Mouse (Mus musculus) megakaryocyte-erythroid progenitor cell, adult 5-6 weeks (primary cell): ENCODE measurements around the gene Gimap7. TPM values are rescaled to one million over a fixed set of nuclear protein-coding genes. Genes with fewer than 3 reads are reported as not detected.

Source experiments
- ATAC-seq: replicated peaks from 2 replicates; pipeline ENCODE4 v1.8.0; 2016; ENCODE audit warnings: mild to moderate bottlenecking, inconsistent platforms; ENCODE audit not compliant: severe bottlenecking, poor library complexity, low FRiP score, low TSS enrichment
- total RNA-seq, 2 experiments: library from RNA; stranded (forward) in 1 of 2; stranded (reverse) in 1 of 2; fragments of 200-1000, 215-1000 nt in 1 of 2; fragments of >200 nt in 1 of 2; fragmentation: Nextera tagmentation in 1 of 2; gene quantifications; 2 replicates each; pipeline ENCODE4 v1.2.3; 2014 to 2017

Gimap7 gene
- total RNA-seq, 2 experiments from 2014 or later: 1.4 to 4.6 TPM

DNA sequence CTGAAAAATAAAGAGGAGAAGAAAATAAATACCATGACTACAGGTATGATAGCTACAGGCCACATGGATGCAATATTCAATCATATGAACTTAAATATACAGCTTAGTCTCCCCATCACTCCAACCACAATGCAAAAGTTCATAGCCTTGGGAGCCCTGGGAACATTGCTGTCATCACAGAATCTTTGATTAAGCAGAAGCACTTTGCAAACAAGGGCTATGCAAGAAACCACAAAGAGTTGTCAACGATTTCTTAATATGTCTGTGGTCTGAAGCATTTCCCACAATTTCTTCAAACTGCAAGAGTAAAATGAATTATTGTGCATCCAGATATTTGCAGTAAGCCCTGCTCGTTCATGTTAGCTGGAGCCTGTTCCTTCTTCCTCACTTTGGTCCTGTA, 18.6 kb downstream of the Gimap7 start:
- ATAC-seq: no peak

DNA sequence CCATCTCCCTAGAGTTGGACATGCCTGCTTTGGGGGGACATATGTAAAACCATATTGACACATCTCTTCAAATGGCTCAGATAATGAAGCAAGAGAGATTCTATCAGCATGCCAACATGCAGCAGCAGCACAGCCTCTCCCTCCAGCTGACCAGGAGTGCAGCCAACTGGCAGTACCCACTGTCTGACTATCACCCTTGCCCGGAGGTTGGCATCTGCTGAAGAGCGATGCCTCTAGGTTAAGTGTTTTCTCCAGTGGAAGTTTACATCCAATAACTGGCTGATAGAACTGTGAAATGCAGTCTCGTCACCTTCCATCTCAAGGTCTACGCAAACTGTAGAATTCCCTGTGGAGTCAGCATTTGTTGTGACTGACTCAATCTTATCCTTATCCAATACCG, 19.3 kb downstream of the Gimap7 start:
- ATAC-seq: no peak

DNA sequence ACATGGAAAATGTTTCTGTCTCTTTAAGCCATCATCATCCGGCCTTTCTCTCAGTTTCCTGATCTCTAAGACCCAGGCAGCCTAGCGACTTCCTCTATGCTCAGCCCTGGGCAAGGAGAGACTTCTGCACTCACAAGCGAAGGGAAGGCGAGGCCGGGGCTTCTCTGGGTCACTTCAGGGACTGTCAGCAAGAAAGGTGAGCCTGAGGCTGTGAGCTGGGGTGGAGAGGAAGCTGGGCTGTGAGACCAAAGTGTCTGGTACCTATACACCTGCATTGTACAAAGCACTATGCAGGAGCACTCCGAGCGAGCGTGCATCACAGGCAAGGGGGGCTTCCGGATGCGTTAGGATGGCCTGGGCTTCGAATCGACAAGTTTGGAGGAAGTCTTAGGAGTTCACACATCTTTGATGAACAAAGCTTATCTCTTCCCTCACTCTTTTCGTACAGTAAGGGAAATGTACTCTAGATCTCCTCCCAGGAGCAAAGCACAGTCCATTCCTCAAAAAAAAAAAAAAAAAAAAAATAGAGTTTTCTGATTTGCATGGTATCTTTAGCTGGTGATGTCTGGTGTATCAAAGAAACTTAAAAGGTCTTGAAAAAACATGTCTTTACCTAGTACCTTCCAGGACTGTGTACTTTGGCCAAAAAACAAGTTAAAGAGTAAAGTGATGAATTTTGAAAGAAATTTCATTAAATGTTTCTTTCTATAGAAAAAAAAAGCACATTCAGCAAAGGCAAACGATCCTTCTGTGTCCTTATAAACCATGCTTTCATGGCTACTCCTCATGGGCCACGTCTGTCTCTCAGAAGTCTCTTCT, 20.7 kb downstream of the Gimap7 start, which contains the start of gene Gimap1:
TSS of gene Gimap1 (plus strand) at position 94 of the 819 bp plus-strand sequence.
- 0 out of 2 replicates have a peak, but pooled peaks have one; percentile 41 for ATAC-seq

DNA sequence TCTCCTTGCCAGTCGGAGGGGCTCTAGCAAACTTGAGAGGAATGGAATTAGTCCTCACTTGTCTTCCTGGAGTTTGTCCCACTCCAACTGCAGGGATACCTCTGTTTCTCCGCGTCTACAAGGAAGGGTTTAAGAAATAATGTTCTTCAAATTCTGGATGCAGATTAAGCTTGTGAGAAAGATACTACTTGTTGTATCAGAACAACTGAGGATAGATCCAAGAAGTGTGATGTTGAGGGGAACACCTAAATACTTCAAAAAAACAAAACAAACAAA, 21.3 kb downstream of the Gimap7 start:
- ATAC-seq: no peak

DNA sequence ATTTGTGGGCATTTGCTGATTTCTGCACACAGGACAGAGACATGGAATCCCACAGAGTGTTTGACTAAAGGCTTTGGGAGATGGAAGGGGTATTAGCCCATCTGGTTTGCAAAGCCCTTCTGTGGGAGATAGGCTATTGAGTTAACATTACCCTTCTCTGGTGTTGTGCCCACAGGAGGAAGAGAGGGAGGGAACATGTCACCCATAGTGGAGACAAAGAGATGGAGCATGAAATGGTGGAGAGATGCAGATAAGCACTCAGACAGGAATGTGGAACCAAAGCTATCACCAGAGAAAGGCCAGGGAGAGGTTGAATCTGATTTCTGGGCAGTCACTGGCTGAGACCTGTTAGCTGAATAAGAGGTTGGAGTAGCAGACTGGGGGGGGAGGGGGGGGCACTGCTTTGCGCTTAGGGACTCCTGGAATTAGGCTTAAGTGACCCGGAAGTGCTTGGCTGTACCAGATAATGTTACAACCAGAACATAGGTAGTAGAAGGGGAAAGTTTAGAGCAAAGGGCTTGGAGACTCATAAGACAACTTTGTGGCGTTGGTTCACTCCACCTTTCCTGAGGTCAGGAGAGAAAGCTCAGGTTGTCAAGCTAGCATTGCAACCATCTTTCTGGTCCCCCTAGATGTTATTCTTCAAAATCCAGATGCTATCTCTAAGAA, 22.2 kb downstream of the Gimap7 start:
- ATAC-seq: no peak

DNA sequence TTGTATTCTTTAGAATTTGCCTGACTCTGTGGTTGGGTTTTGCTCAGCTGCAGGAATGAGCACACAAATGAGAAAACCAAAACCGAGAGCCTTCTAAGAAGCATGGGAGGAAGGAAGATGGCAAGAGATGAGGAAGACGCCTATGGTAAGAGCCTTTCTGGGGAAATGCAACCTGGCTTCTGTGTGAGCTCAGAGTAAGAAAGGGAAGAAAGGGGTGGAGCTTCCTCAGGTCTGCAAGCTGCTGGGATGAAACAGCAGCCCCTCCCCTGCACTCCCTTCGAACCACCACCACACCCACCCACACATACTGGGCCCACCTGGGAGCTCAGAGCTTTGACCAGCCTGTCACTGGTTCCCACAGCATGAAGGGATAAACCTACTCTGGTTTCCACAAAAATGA, 22.9 kb downstream of the Gimap7 start:
- ATAC-seq: no peak

DNA sequence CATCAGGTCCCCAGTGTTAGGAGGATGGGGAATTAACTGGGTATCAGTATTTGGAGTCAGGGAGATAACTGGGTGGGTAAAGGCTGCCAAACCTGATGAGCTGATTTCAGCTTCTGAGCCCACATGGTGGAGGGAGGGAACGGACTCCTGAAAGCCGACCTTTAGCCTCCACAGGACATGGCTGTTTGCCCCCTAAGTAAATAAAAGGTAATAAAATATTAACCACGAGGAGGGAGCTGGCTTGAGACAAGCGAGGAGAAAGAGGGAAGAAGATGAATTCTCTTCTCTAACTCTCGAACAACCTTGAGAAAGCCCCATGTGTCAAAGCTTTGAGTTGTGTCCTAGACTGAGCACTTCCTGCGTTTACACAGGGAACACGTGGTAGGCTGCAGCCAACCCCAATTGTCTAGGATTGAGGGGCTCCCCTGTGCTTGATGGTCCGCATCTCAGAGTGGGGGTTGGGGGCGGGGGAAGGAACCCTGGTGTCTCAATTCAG, 23.3 kb downstream of the Gimap7 start:
- no peak for ATAC-seq

DNA sequence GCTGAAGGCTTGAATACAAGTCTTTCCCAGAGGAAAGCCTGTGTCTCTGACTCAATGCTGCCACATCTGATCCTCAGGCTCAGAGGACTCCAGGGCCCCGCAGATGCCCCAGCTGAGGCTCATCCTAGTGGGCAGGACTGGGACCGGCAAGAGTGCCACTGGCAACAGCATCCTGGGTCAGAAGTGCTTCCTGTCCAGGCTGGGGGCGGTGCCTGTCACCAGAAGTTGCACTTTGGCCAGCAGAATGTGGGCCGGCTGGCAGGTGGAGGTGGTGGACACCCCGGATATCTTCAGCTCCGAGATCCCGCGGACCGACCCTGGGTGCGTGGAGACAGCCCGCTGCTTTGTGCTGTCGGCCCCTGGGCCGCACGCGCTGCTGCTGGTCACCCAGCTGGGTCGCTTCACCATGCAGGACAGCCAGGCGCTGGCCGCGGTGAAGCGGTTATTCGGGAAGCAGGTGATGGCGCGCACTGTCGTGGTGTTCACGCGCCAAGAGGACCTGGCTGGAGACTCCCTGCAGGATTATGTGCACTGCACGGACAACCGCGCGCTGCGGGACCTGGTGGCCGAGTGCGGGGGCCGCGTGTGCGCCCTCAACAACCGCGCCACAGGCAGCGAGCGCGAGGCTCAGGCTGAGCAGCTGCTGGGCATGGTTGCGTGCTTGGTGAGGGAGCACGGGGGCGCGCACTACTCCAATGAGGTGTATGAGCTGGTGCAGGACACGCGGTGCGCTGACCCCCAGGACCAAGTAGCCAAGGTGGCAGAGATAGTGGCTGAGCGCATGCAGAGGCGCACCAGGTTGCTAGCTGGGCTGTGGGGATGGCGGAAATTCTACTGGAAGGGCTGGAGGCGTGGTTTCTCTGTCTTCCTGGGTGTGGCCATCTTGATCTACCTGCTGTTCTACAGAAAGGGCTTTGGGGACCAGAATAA, 24.3 kb downstream of the Gimap7 start:
- no peak for ATAC-seq

DNA sequence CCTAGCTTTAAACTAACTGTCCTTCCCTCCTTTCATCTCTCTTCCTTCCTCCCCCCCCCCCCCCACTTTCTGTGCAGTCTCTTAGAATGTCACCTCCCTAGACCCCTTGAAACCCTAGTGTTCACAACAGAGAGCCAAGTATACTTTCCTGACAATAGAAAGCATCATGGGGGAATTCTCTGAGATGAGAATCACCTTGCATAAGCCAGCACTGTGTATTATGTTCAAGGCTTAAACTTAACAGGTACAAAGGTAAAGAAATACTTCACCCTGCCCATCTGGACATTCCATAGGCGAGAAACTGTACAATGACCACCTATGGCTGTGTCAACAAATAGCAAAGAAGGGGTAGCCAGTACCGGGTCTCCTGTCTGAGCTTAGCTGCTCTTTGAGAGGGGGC, 27.1 kb downstream of the Gimap7 start:
- ATAC-seq: no peak

DNA sequence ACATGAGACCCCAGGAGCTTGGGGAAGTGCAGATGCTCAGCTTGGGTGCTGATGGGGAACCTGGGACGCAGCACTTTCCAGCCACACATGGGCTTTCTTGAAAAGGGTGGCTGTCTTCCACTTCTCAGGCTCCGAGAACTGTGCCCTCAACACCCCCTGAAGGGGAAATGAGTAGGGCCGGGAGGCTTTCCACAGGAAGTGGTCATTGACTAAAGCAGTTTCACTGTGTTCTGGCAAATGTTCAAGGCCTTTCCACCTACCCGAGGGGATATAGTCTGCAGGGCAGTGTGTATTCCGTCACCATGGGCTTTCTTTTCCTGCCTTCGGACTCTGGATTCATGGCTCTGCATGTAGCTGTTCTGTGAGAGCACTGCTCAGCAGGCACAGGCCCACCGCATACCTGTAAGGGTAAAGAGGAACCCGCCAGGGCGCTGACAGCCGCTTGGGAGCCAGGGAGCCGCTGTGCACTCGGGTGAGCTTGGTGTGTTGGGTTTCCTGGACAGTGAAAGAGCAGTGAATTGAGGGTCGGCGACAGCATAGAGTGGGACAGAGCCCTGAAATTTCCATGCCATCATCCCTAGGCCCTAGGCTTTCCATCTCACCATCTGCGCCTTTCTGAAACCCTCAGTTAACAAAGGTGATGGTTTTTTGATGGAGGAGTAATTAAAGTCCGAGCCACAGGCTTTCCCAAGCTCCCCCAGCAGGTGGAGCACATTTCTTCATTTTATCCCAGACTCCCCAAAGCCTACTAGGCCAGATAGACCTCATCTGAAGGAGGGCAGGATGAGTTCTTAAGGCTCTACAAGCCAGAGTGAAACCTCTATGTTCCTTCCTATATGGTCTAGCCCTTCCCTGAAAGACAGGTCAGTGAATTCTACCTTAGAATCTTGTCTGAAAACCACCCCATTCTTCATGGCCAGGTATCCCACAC, 27.8 kb downstream of the Gimap7 start, which contains the start of gene Gimap5:
TSS of gene Gimap5 (plus strand) at position 239 of the 931 bp plus-strand sequence.
- peak; percentile 87 for ATAC-seq

DNA sequence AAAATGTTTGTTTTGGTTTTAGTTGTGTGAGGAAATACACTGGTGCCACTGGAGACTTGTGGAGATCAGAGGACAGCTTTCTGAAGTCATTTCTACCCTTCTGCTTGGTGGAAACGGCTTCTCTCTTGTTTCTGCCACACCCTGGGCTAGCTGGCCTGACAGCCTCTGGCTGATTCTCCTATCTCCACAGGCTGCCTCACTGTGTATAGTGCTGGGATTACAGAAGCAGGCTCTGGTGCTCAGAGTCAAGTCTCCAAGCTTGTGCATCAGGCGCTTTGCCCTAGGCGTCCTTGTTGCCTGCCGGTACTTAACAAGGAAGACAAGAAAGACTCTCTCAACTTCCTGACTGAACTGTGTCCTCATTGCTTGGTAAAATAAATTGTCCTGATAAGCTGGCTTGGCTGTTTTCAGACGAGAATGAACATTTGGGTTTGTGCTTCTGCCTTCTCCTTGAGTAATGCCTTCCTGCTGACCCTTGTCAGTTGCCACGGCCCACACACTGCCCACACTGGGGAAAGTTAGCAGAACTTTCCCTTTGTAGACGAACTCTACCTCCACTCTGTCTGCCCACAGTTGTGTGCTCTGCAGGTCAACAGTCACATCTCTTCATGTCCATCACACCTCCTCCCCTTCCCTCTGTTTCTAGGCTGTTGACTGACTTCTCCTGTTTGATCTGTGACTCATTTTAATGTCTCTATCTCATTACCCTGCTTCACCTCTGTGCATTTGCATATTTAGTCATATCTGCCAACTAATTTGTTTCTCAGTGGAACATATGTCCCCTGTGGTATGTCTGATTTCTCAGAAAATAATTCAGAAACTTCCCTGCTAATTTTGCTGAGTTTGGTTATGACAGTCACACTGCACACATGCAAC, 28.9 kb downstream of the Gimap7 start:
- 0 out of 2 replicates have a peak, but pooled peaks have one; percentile 45 for ATAC-seq

DNA sequence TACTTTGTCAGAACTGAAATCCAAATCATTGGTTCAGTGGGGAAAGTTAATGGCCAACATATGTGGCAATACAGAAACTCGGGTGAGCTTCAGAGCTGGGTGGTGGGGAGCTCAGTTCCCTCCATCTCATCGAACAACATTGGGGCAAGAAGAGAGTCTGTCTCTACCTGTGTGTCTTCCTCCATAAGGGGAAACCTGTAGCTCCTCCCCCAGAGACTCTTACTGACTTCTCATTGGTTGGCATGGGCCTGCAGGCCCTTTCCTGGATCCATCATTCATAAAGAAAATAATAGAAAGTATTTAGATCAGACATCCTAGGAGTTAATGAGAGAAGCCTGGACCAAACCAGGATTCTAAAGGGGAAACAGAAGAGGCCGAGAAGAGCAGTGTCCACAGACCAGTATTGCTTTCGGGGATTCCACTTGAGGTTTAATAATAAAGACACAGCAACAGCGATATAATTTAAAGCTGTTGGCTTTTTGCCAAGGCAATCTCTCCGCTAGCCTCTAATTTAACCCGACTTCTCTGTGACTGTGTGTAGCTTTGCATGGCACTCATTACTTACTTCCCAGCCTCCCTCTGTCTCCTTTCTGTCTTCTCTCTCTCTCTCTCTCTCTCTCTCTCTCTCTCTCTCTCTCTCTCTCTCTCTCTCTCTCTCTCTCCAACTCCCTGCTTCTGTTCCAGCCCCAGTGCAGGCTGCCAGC, 45.3 kb downstream of the Gimap7 start:
- no peak for ATAC-seq

DNA sequence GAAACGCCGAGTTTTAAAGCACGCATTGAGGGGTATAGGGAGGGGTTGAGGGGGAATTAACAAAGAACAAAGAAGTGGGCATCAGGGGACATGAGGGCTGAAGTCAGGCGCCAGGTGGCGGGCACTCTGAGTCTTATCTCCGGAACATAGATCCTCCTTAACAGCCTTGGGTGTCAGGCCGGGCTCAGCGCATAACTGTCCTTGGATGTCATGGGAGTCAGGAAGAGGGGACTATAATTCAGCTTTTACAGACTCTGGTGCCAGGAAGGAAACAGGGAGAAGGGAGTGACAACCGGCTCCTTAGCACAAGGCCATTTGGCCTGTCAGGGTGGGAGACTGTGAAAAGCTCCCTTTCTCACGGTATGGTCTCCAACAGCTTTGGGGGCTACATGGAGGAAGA, 46.1 kb downstream of the Gimap7 start:
- ATAC-seq: no peak

DNA sequence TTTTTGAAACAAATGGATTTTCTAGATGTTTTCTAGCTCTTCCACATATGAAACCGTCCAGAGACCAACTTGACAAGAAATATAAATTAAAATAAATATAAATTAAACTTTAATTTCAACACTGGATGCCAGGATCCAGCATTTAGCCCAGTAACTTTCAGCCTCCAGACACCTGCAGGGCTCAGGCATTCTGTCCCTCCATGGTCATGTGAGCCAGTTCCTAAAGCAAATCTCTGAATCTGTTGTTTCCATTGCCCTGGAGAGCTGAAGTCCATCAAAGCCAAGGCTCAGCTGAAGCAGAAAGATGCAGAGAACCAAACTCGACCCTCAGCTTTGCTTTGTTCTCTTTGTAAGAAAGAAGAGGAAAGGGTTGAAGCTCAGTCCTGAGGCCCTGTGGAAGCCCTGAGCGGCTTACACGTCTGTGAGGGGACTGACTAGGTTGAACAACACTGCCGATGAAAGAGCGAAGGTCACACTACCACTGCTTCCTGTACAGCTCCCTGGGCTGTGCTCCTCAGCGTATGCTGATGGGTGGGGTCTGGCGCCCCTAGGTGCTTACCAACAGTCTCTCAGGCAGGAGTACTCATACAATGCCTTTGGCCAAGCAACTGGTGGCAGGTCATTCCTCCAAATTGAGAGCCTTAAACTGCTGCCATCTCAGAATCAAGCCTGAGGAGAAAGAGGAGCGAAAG, 49.9 kb downstream of the Gimap7 start:
- no peak for ATAC-seq

DNA sequence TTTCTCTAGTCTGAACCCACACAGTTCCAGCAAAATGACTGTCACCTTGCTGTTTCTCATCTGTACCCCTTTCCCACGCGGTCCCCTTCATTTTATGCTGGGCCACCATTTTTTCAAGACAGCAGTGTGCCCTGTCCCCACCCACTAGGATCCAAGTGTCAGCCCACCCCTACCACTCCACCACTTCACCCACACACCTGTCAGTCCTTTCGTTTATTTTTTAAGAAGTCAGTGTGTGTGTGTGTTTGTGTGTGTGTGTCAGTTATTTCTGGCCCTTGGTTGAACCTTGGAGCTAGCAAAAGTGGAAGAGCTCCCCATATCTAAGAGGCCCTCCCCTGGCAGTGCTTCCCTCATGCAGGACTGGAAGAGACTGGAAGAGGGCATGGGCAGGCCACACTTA, 50.5 kb downstream of the Gimap7 start:
- ATAC-seq: no peak

DNA sequence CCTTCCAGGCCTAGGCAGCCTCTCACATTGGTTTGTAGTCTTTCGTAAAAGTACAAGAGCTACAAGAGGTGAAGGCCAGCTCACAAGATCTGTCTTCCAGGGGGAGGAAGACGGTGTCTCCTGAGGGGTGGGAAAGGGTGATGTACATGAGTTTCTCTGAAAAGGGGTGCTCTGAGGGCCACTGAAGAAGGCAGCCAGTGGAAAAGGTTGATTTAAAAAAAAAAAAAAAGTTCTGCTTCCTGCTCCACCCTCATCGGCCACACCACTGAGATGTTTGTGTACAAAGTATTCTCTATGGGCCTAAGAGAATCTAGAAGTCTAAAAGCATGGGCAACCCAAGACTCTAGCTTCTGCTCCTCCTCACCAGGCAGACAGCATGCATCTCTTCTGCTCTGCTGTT, 52.3 kb downstream of the Gimap7 start, which contains the start of gene Gimap3:
TSS of gene Gimap3 (minus strand) at position 156 of the 400 bp plus-strand sequence.
- ATAC-seq: no peak

DNA sequence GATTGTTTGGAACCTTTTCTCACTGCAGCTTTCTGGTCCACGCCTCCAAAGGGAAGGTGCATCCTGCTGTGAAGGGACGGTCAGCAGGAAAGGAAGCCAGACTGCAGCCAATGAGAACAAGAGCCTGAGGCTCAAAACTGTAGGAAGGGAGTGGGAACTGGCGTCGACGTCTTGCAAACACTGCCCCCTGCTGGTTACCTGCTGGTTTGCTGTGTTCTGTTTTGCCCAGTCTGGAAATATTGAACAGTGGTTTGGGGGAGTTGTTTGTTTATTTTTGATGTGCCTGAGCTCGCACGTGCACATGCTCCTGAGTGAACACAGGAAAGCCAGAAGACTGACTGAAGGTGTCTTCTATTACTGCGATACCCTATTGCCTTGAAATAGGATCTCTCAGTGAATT, 53.6 kb downstream of the Gimap7 start:
- ATAC-seq: peak; percentile 89
